Mouse (Mus musculus): ENCODE measurements around the gene Orai3. TPM values are rescaled to one million over a fixed set of nuclear protein-coding genes. Genes with fewer than 3 reads are reported as not detected.
"Not testable (repeated sequence)": the region's sequence is repeated elsewhere in the genome, so short reads cannot be mapped to it uniquely, and the experiment has no call there.

Orai3 gene
- polyA plus RNA-seq (2015; fragmentation: Nextera tagmentation; extraction: Ambion mirVana), result 20.3 and 21.4 TPM in 2 replicates

DNA sequence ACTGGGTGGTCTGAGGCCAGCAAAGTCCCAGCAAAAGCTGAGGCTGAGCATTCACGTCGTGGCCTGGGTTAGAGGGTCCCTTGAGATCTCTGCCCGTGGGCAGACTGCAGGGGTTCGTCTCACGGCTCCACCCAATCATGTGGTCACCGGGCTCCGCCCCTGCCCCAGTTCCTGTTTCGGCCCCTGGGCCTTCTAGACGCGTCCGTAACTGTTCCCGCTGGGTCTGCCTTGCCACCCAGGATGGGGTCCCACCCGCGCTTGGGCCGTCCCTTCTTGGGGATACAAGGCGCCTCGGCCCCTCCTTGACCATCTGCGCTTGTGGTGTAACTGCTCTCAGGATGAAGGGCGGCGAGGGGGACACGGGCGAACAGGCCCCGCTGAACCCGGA lies at the start of gene Orai3:
TSS of gene Orai3 (plus strand) at position 165 of the 388 bp plus-strand sequence.
- WGBS, result under 1% methylated on average over 24 of the region's 24 CpGs
- Histone ChIP-seq H3K27me3 (ENCODE audit: control insufficient read depth, insufficient read depth, low read length) (no peaks in the 10 kb centered on the region), H3K4me3 (ENCODE audit: low read length) (peak within 1 kb of the TSS; percentile 69), H3K27ac (ENCODE audit: low read length) (peak within 1 kb of the TSS; percentile 84), H3K4me2 (ENCODE audit: low read depth, low read length) (peak within 1 kb of the TSS; percentile 85), H3K36me3 (ENCODE audit: control insufficient read depth, insufficient read depth) (peaks cover 12% of the 10 kb centered on the region), H3K9ac (ENCODE audit: low read length) (peak within 1 kb of the TSS; percentile 85), H3K4me1 (ENCODE audit: control insufficient read depth, insufficient read depth, low read length) (peaks cover 6% of the 10 kb centered on the region; the same call in 1 of the 2 replicates), H3K9me3 (replicated peaks; ENCODE audit: control insufficient read depth, low read length) (no peaks in the 10 kb centered on the region)
- ATAC-seq (replicated peaks; ENCODE audit: extremely low read depth, insufficient read depth, low FRiP score), result peak; percentile 74

DNA sequence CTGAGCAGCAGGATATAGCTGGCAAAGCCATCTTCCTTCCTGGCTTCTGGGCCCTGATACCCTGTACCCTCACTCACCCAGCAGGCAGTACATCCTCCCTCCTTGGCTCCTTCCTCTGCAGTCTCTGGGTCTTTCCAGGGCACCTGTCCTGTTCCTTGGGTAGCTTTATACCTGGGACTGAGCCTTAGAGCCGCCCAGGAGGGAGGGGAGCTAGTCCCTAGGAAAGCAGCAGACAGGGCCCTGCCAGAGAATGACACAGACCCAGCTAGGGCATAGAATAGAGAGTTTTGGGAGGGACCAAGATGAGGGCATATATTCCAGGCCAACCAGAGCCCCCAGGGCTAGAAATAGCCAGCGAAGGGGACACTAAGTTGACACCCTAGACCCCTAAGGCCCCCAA lies 44.1 kb upstream of the Orai3 start:
- Histone ChIP-seq H3K9ac (ENCODE audit: low read length) (no peak overlapping the region), H3K9me3 (replicated peaks; ENCODE audit: control insufficient read depth, low read length) (no peaks in the 10 kb centered on the region), H3K4me1 (ENCODE audit: control insufficient read depth, insufficient read depth, low read length) (no peaks in the 10 kb centered on the region), H3K4me2 (ENCODE audit: low read depth, low read length) (no peak overlapping the region), H3K27me3 (ENCODE audit: control insufficient read depth, insufficient read depth, low read length) (peaks cover 2% of the 10 kb centered on the region; the same call in 1 of the 2 replicates), H3K36me3 (ENCODE audit: control insufficient read depth, insufficient read depth) (no peaks in the 10 kb centered on the region), H3K27ac (ENCODE audit: low read length) (no peak overlapping the region), H3K4me3 (ENCODE audit: low read length) (no peak overlapping the region)
- 69% methylated on average over 2 of the region's 2 CpGs for WGBS
- ATAC-seq (replicated peaks; ENCODE audit: extremely low read depth, insufficient read depth, low FRiP score), result no peak

DNA sequence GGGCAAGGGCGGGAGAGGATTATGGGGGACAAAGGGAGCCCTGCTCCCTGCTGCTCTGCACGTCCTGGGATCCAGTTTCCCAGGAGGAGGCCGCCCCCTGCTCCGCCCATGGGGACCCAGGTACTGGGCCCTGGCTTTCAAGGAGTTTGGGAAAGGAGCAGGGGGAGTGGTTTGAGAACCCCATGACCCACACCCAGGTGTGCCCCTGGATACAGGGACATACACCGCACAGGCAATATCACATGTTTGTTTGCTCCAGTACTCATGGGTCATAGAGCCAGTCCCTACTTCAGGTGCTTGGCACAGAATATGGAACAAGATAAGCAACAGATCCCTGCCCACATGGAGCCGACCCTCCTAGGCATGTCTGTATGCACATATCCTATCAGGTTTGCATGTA lies 43.7 kb upstream of the Orai3 start:
- no peak for ATAC-seq (replicated peaks; ENCODE audit: extremely low read depth, insufficient read depth, low FRiP score)

DNA sequence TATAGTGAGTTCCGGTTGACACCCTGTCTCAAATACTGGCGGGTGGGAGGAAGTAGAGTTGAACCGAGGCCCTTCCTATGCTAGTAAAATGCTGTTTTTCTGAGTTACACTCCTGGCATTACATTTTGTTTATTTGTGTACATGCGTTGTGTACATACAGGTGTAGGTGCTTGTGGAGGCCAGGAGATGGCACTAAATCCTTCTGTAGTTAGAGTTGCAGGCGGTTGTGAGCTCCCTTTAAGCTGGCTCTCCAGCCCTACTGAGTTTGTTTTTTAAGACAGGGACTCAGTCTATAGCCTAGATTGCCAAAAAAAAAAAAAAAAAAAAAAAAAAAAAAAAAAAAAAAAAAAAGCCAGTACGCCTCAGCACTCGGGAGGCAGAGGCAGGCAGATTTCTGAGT lies 41.7 kb upstream of the Orai3 start:
- no peak overlapping the region for H3K4me3 ChIP-seq (ENCODE audit: low read length)
- ATAC-seq (replicated peaks; ENCODE audit: extremely low read depth, insufficient read depth, low FRiP score), result no peak
- no peak overlapping the region for H3K4me2 ChIP-seq (ENCODE audit: low read depth, low read length)
- no peak overlapping the region for H3K9ac ChIP-seq (ENCODE audit: low read length)
- no peaks in the 10 kb centered on the region for H3K36me3 ChIP-seq (ENCODE audit: control insufficient read depth, insufficient read depth)
- WGBS, result 80% methylated on average over 6 of the region's 7 CpGs
- no peaks in the 10 kb centered on the region for H3K4me1 ChIP-seq (ENCODE audit: control insufficient read depth, insufficient read depth, low read length)
- H3K27ac ChIP-seq (ENCODE audit: low read length), result no peak overlapping the region
- H3K9me3 ChIP-seq (replicated peaks; ENCODE audit: control insufficient read depth, low read length), result 0 out of 2 replicates have a peak, but pooled peaks cover 4% of the 10 kb centered on the region
- peaks cover 2% of the 10 kb centered on the region; the same call in 1 of the 2 replicates for H3K27me3 ChIP-seq (ENCODE audit: control insufficient read depth, insufficient read depth, low read length)

More for the DNA sequence above, 43.7 kb upstream of the Orai3 start:
- WGBS, result 58% methylated on average over 6 of the region's 6 CpGs
- Histone ChIP-seq H3K27ac (ENCODE audit: low read length) (no peak overlapping the region), H3K4me1 (ENCODE audit: control insufficient read depth, insufficient read depth, low read length) (no peaks in the 10 kb centered on the region), H3K9me3 (replicated peaks; ENCODE audit: control insufficient read depth, low read length) (no peaks in the 10 kb centered on the region), H3K9ac (ENCODE audit: low read length) (no peak overlapping the region), H3K4me2 (ENCODE audit: low read depth, low read length) (no peak overlapping the region), H3K4me3 (ENCODE audit: low read length) (no peak overlapping the region), H3K27me3 (ENCODE audit: control insufficient read depth, insufficient read depth, low read length) (peaks cover 2% of the 10 kb centered on the region; the same call in 1 of the 2 replicates), H3K36me3 (ENCODE audit: control insufficient read depth, insufficient read depth) (no peaks in the 10 kb centered on the region)

DNA sequence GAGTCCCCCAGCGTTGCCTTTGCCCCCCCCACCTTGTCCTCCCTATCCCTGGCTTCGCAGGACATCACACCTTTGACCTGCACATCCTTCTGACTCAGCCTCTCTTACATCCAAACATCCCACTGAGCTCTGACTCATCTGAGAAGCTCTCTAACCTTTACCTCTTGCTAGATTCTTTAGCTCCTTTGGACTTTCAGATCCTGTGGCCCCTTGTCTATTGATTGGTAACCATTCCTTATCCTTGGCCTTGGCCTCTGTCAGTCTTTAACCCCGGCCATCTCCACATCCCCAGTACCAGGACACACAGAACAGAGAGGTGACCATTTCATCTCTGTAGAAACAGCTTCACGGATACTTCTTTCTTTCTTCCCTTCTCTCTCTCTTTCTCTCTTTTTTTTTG lies 39.4 kb upstream of the Orai3 start:
- Histone ChIP-seq H3K4me2 (ENCODE audit: low read depth, low read length) (no peak overlapping the region), H3K27me3 (ENCODE audit: control insufficient read depth, insufficient read depth, low read length) (peaks cover 2% of the 10 kb centered on the region; the same call in 1 of the 2 replicates), H3K4me1 (ENCODE audit: control insufficient read depth, insufficient read depth, low read length) (no peaks in the 10 kb centered on the region), H3K36me3 (ENCODE audit: control insufficient read depth, insufficient read depth) (no peaks in the 10 kb centered on the region), H3K4me3 (ENCODE audit: low read length) (no peak overlapping the region), H3K27ac (ENCODE audit: low read length) (no peak overlapping the region), H3K9ac (ENCODE audit: low read length) (no peak overlapping the region), H3K9me3 (replicated peaks; ENCODE audit: control insufficient read depth, low read length) (0 out of 2 replicates have a peak, but pooled peaks cover 4% of the 10 kb centered on the region)
- ATAC-seq (replicated peaks; ENCODE audit: extremely low read depth, insufficient read depth, low FRiP score), result no peak
- 59% methylated on average over 4 of the region's 4 CpGs for WGBS

DNA sequence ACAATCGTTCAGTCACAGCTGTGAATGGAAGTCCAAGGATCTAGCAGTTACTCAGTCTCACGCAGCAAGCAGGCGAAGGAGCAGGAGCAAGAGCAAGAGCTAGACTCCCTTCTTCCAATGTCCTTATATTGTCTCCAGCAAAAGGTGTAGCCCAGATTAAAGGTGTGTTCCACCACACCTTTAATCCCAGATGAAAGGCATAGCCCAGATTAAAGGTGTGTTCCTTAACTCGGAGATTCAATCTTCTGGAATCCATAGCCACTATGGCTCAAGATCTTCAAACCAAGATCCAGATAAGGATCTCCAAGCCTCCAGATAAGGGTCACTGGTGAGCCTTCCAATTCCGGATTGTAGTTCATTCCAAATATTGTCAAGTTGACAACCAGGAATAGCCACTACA lies 37.5 kb upstream of the Orai3 start, which contains the start of gene Ctf2:
TSS of gene Ctf2 (minus strand) at position 101 of the 400 bp plus-strand sequence.
- not testable (repeated sequence) for H3K9me3 ChIP-seq (replicated peaks; ENCODE audit: control insufficient read depth, low read length); H3K4me3 ChIP-seq (ENCODE audit: low read length); ATAC-seq (replicated peaks; ENCODE audit: extremely low read depth, insufficient read depth, low FRiP score); H3K9ac ChIP-seq (ENCODE audit: low read length); H3K27me3 ChIP-seq (ENCODE audit: control insufficient read depth, insufficient read depth, low read length); H3K36me3 ChIP-seq (ENCODE audit: control insufficient read depth, insufficient read depth); H3K27ac ChIP-seq (ENCODE audit: low read length); H3K4me2 ChIP-seq (ENCODE audit: low read depth, low read length); H3K4me1 ChIP-seq (ENCODE audit: control insufficient read depth, insufficient read depth, low read length)
- WGBS, result no CpG with 5 or more reads among the region's 5 CpGs

DNA sequence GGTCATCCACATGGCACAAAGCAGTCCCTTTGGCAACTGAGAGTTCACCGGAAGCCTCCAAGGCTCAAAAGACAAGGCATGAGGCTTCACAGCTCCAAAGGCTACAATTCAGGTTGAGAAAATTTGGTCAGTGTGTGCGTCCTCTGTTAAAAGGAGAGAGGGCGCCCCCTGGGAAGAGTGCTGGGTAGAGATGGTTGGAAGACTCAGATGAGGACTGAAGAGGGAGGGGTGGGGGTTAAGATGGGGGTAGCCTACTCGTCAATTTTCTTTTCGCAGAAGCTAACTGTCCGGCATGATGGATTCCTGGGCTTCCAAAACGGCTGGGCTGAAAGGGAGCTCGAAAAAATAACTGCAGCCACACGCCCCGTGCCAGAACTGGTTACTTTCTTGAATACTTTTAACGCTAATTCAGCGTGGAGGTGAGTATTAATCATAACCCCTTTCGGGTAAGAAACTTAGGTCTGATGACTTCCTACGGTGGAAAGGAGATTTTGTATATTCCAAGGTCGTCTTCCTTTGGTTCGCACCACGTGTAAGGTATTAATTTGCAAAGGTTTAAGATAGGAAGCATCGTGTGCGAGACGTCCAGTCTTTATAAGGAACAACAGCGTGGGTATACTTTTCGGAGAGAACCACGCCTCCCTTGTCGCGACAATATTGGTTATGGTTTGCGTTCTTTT lies 25.1 kb upstream of the Orai3 start, which contains the start of gene Fbxl19:
TSS of gene Fbxl19 (plus strand) at position 178 of the 680 bp plus-strand sequence.
- peak within 1 kb of the TSS; percentile 63 for H3K4me3 ChIP-seq (ENCODE audit: low read length)
- WGBS, result under 1% methylated on average over 26 of the region's 26 CpGs
- H3K27me3 ChIP-seq (ENCODE audit: control insufficient read depth, insufficient read depth, low read length), result no peaks in the 10 kb centered on the region
- peak within 1 kb of the TSS; percentile 93 for H3K27ac ChIP-seq (ENCODE audit: low read length)
- peaks cover 4% of the 10 kb centered on the region for H3K36me3 ChIP-seq (ENCODE audit: control insufficient read depth, insufficient read depth)
- no peaks in the 10 kb centered on the region; the same call in 1 of the 2 replicates for H3K9me3 ChIP-seq (replicated peaks; ENCODE audit: control insufficient read depth, low read length)
- peak within 1 kb of the TSS; percentile 98 for H3K4me2 ChIP-seq (ENCODE audit: low read depth, low read length)
- ATAC-seq (replicated peaks; ENCODE audit: extremely low read depth, insufficient read depth, low FRiP score), result no peak
- peaks cover 7% of the 10 kb centered on the region for H3K4me1 ChIP-seq (ENCODE audit: control insufficient read depth, insufficient read depth, low read length)
- peak within 1 kb of the TSS; percentile 82 for H3K9ac ChIP-seq (ENCODE audit: low read length)

DNA sequence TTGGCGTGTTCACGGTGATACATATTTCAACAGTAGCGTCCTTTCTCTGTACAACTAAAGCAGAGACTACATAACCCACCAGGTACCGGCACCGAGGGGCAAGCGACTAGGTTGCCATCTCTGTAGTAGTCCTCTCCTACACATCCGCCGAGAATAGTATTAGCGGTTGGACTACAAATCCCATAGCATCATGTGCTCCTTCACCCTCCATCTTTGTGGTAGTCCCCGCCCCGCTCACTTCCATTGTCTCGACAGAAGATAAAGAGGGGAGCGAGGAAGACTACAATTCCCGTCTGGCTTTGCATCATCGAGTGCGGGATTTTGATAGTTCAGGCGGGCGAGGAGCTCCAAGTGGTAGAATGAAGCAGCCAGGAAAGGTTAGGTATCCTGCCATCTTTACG lies 24.4 kb upstream of the Orai3 start:
- H3K4me1 ChIP-seq (ENCODE audit: control insufficient read depth, insufficient read depth, low read length), result peaks cover 7% of the 10 kb centered on the region
- no peaks in the 10 kb centered on the region for H3K27me3 ChIP-seq (ENCODE audit: control insufficient read depth, insufficient read depth, low read length)
- peak overlapping the region; percentile 93 for H3K27ac ChIP-seq (ENCODE audit: low read length)
- peak; percentile 82 for ATAC-seq (replicated peaks; ENCODE audit: extremely low read depth, insufficient read depth, low FRiP score)
- peak overlapping the region; percentile 82 for H3K9ac ChIP-seq (ENCODE audit: low read length)
- peak overlapping the region; percentile 63 for H3K4me3 ChIP-seq (ENCODE audit: low read length)
- WGBS, result under 1% methylated on average over 19 of the region's 19 CpGs
- H3K4me2 ChIP-seq (ENCODE audit: low read depth, low read length), result peak overlapping the region; percentile 98
- no peaks in the 10 kb centered on the region; the same call in 1 of the 2 replicates for H3K9me3 ChIP-seq (replicated peaks; ENCODE audit: control insufficient read depth, low read length)
- peaks cover 12% of the 10 kb centered on the region for H3K36me3 ChIP-seq (ENCODE audit: control insufficient read depth, insufficient read depth)
